Mouse (Mus musculus) olfactory bulb, adult 2 months (tissue): ENCODE data around the gene Smg6.

Experiments used
- CTCF ChIP-seq: fragments of 200-500 bp; IDR thresholded peaks from 2 replicates; pipeline ENCODE4 v1.5.1; 2012; ENCODE audit warnings: low read depth, mild to moderate bottlenecking, low read length, moderate library complexity; ENCODE audit not compliant: insufficient read depth
- POLR2A ChIP-seq: fragments of 200-500 bp; IDR thresholded peaks from 2 replicates; pipeline ENCODE4 v1.6.1; 2012; ENCODE audit warnings: mild to moderate bottlenecking, low read depth, low read length, moderate library complexity; ENCODE audit not compliant: insufficient read depth

DNA sequence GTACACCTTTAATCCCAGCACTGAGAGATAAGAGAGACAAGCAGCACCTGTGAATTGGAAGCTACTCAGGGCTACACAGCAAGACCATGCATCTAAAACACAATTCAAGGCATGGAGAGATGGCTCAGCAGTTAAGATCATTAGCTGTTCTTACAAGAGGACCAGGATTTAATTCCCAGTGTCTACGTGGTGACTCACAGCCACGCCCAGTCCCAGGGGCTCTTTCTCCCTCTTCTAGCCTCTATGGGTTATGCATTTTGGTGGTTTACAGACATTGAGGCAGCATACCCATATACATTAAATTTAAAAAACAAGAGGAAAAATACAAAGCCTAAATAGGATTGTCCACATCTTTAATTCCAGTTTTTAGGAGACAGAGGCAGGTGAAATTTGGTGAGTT lies 102.0 kb downstream of the Smg6 start:
- TF ChIP-seq CTCF (no peak), POLR2A (no peak)
